Mouse (Mus musculus): ENCODE measurements around the gene 1810062G17Rik. TPM values are rescaled to one million over a fixed set of nuclear protein-coding genes. Genes with fewer than 3 reads are reported as not detected.

The 1810062G17Rik gene
- polyA plus RNA-seq, 2 experiments, result 2.0 TPM

GRCm38 (mm10) chr3:36474938-36475483 lies 726 bp upstream of the 1810062G17Rik start:
- Histone ChIP-seq H3K9me3 (ENCODE audit: control insufficient read depth, low read length) (no peaks in the 10 kb centered on the region), H3K9ac (ENCODE audit: low read depth, low read length, severe bottlenecking) (peak overlapping the region; percentile 75), H3K4me1 (ENCODE audit: control insufficient read depth, insufficient read depth, low read length) (peaks cover 13% of the 10 kb centered on the region; the same call in 1 of the 2 replicates), H3K27me3 (ENCODE audit: control insufficient read depth, insufficient read depth, low read length) (no peaks in the 10 kb centered on the region), H3K4me2 (replicated peaks; ENCODE audit: low read depth, low read length, severe bottlenecking) (peak overlapping the region; percentile 89), H3K27ac (replicated peaks; ENCODE audit: low read depth, low read length) (peak overlapping the region; percentile 92), H3K4me3 (replicated peaks; ENCODE audit: low read length) (peak overlapping the region; percentile 77), H3K36me3 (ENCODE audit: control insufficient read depth, insufficient read depth, low read length) (no peaks in the 10 kb centered on the region)
- no peak for DNase-seq (ENCODE audit: low spot score)
- 2% methylated on average over 24 of the region's 24 CpGs for WGBS
- ATAC-seq (ENCODE audit: low FRiP score, low read depth), result no peak; the same call in 1 of the 2 replicates
- no peak for TF ChIP-seq POLR2A (IDR thresholded peaks at IDR 0.05; ENCODE audit: borderline replicate concordance, extremely low read depth, insufficient read depth, insufficient read length)

- DNase-seq (ENCODE audit: low spot score) (no peak), ATAC-seq (ENCODE audit: low FRiP score, low read depth) (no peak; the same call in 1 of the 2 replicates)
- WGBS, result 18% methylated on average over 20 of the region's 20 CpGs
- peaks cover 13% of the 10 kb centered on the region; the same call in 1 of the 2 replicates for H3K4me1 ChIP-seq (ENCODE audit: control insufficient read depth, insufficient read depth, low read length)
- H3K4me3 ChIP-seq (replicated peaks; ENCODE audit: low read length), result peak overlapping the region; percentile 77
- no peak for TF ChIP-seq POLR2A (IDR thresholded peaks at IDR 0.05; ENCODE audit: borderline replicate concordance, extremely low read depth, insufficient read depth, insufficient read length)
- H3K4me2 ChIP-seq (replicated peaks; ENCODE audit: low read depth, low read length, severe bottlenecking), result peak overlapping the region; percentile 89
- H3K9me3 ChIP-seq (ENCODE audit: control insufficient read depth, low read length), result no peaks in the 10 kb centered on the region
- H3K27me3 ChIP-seq (ENCODE audit: control insufficient read depth, insufficient read depth, low read length), result no peaks in the 10 kb centered on the region
- peak overlapping the region; percentile 75 for H3K9ac ChIP-seq (ENCODE audit: low read depth, low read length, severe bottlenecking)
- peak overlapping the region; percentile 91 for H3K27ac ChIP-seq (replicated peaks; ENCODE audit: low read depth, low read length)
- no peaks in the 10 kb centered on the region for H3K36me3 ChIP-seq (ENCODE audit: control insufficient read depth, insufficient read depth, low read length)
Measured at GRCm38 (mm10) chr3:36476261-36477155, 771 bp downstream of the 1810062G17Rik start.

GRCm38 (mm10) chr3:36478776-36479175 lies 3.0 kb downstream of the 1810062G17Rik start:
- H3K36me3 ChIP-seq (ENCODE audit: control insufficient read depth, insufficient read depth, low read length), result no peaks in the 10 kb centered on the region
- 93% methylated on average over 8 of the region's 8 CpGs for WGBS
- H3K4me3 ChIP-seq (replicated peaks; ENCODE audit: low read length), result no peak overlapping the region
- no peak for TF ChIP-seq POLR2A (IDR thresholded peaks at IDR 0.05; ENCODE audit: borderline replicate concordance, extremely low read depth, insufficient read depth, insufficient read length)
- no peak overlapping the region for H3K9ac ChIP-seq (ENCODE audit: low read depth, low read length, severe bottlenecking)
- H3K4me1 ChIP-seq (ENCODE audit: control insufficient read depth, insufficient read depth, low read length), result peaks cover 29% of the 10 kb centered on the region
- H3K4me2 ChIP-seq (replicated peaks; ENCODE audit: low read depth, low read length, severe bottlenecking), result no peak overlapping the region
- ATAC-seq (ENCODE audit: low FRiP score, low read depth), result no peak
- no peak for DNase-seq (ENCODE audit: low spot score)
- no peak overlapping the region for H3K27ac ChIP-seq (replicated peaks; ENCODE audit: low read depth, low read length)
- H3K27me3 ChIP-seq (ENCODE audit: control insufficient read depth, insufficient read depth, low read length), result no peaks in the 10 kb centered on the region
- no peaks in the 10 kb centered on the region for H3K9me3 ChIP-seq (ENCODE audit: control insufficient read depth, low read length)

GRCm38 (mm10) chr3:36480486-36480885 lies 4.7 kb downstream of the 1810062G17Rik start:
- WGBS, result 84% methylated on average over 2 of the region's 2 CpGs

GRCm38 (mm10) chr3:36481776-36482193 lies 6.0 kb downstream of the 1810062G17Rik start:
- Histone ChIP-seq H3K4me1 (ENCODE audit: control insufficient read depth, insufficient read depth, low read length) (peaks cover 27% of the 10 kb centered on the region), H3K27me3 (ENCODE audit: control insufficient read depth, insufficient read depth, low read length) (no peaks in the 10 kb centered on the region), H3K9me3 (ENCODE audit: control insufficient read depth, low read length) (no peaks in the 10 kb centered on the region), H3K4me3 (replicated peaks; ENCODE audit: low read length) (no peak overlapping the region), H3K27ac (replicated peaks; ENCODE audit: low read depth, low read length) (peak overlapping the region; percentile 65), H3K4me2 (replicated peaks; ENCODE audit: low read depth, low read length, severe bottlenecking) (0 out of 2 replicates have a peak overlapping the region, but pooled peaks have one; percentile 0), H3K36me3 (ENCODE audit: control insufficient read depth, insufficient read depth, low read length) (no peaks in the 10 kb centered on the region), H3K9ac (ENCODE audit: low read depth, low read length, severe bottlenecking) (no peak overlapping the region)
- 13% methylated on average over 11 of the region's 11 CpGs for WGBS
- TF ChIP-seq POLR2A (IDR thresholded peaks at IDR 0.05; ENCODE audit: borderline replicate concordance, extremely low read depth, insufficient read depth, insufficient read length), result no peak
- no peak; the same call in 1 of the 2 replicates for ATAC-seq (ENCODE audit: low FRiP score, low read depth)
- DNase-seq (ENCODE audit: low spot score), result peak; percentile 42

More at GRCm38 (mm10) chr3:36480486-36480885, 4.7 kb downstream of the 1810062G17Rik start:
- Histone ChIP-seq H3K4me3 (replicated peaks; ENCODE audit: low read length) (no peak overlapping the region), H3K27me3 (ENCODE audit: control insufficient read depth, insufficient read depth, low read length) (no peaks in the 10 kb centered on the region), H3K9me3 (ENCODE audit: control insufficient read depth, low read length) (no peaks in the 10 kb centered on the region), H3K9ac (ENCODE audit: low read depth, low read length, severe bottlenecking) (no peak overlapping the region), H3K36me3 (ENCODE audit: control insufficient read depth, insufficient read depth, low read length) (no peaks in the 10 kb centered on the region), H3K27ac (replicated peaks; ENCODE audit: low read depth, low read length) (no peak overlapping the region), H3K4me1 (ENCODE audit: control insufficient read depth, insufficient read depth, low read length) (peaks cover 35% of the 10 kb centered on the region), H3K4me2 (replicated peaks; ENCODE audit: low read depth, low read length, severe bottlenecking) (no peak overlapping the region)
- no peak for DNase-seq (ENCODE audit: low spot score)
- no peak for ATAC-seq (ENCODE audit: low FRiP score, low read depth)
- TF ChIP-seq POLR2A (IDR thresholded peaks at IDR 0.05; ENCODE audit: borderline replicate concordance, extremely low read depth, insufficient read depth, insufficient read length), result no peak

Data from limb, embryonic 14.5 days (tissue).